Mouse (Mus musculus): Measurements from ENCODE around the gene Chchd10.

DNA sequence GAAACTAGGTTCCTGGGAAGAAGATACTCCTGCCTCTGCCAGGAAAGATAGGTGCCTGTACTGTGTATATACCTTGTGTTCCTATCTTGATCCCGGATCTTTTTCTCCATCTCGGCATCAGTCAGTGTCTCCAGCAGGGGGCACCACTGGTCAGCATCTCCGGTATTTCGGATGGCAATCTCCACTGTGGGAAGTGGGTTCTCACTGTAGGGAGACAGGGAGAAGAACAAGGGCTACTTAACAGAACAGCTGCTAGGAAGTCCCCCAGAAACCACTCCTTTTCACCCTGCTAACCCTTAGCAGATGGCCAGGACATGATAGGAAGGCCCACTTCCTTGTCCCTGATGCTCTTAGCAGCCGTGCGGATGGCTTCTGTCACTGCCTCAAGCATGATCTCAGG is 35.6 kb upstream of the Chchd10 start:
- TF ChIP-seq CTCF (IDR thresholded peaks at IDR 0.05; ENCODE audit: low read depth) = peak; percentile 69
- no peak for TF ChIP-seq EP300 (IDR thresholded peaks at IDR 0.05; ENCODE audit: low read depth)
